Mouse (Mus musculus) skeletal muscle tissue, postnatal 0 days (tissue): ENCODE data around the gene Cyp2c23. TPM values are rescaled to one million over a fixed set of nuclear protein-coding genes. Genes with fewer than 3 reads are reported as not detected.

Source experiments
- polyA plus RNA-seq: library from polyadenylated mRNA; unstranded; fragments of >200 nt; fragmentation: Nextera tagmentation; extraction: Ambion mirVana; gene quantifications from 2 replicates; pipeline ENCODE4 v1.2.1, GENCODE M21; 2015

The Cyp2c23 gene
- polyA plus RNA-seq, result 0.32 and 0.42 TPM in 2 replicates

GRCm38 (mm10) chr19:44028972-44029371 lies at the start of gene Cyp2c23:
Gene Cyp2c23, minus strand, starts transcription at chr19:44029208.

GRCm38 (mm10) chr19:44069121-44069913 lies 40.3 kb upstream of the Cyp2c23 start, which contains the start of gene Erlin1:
Gene Erlin1, minus strand, starts transcription at chr19:44069785.

GRCm38 (mm10) chr19:43986069-43986794 lies 42.8 kb downstream of the Cyp2c23 start, which contains the start of gene Cpn1:
Gene Cpn1, minus strand, starts transcription at chr19:43986556.

Other genes starting within 250 kb of the Cyp2c23 start
- gene Abcc2, start 247.0 kb downstream of the Cyp2c23 start, polyA plus RNA-seq, result 0.04 and 0.16 TPM in 2 replicates
- 7.9 and 8.4 TPM in 2 replicates for gene Dnmbp, start 89.0 kb downstream of the Cyp2c23 start, polyA plus RNA-seq
- 0.11 TPM in 1 of 2 replicates, not detected in the other for gene Cpn1, start 42.7 kb downstream of the Cyp2c23 start, polyA plus RNA-seq
- 11.0 and 11.3 TPM in 2 replicates for gene Erlin1, start 40.6 kb upstream of the Cyp2c23 start, polyA plus RNA-seq
- gene Chuk, start 78.3 kb upstream of the Cyp2c23 start, polyA plus RNA-seq, result 13.5 and 18.1 TPM in 2 replicates
- 9.4 and 12.1 TPM in 2 replicates for gene Cwf19l1, start 106.7 kb upstream of the Cyp2c23 start, polyA plus RNA-seq
- gene Bloc1s2, start 117.2 kb upstream of the Cyp2c23 start, polyA plus RNA-seq, result 43.5 and 44.9 TPM in 2 replicates
- not detected in 2 replicates for gene Pkd2l1, start 163.2 kb upstream of the Cyp2c23 start, polyA plus RNA-seq
- gene Scd3, start 174.1 kb upstream of the Cyp2c23 start, polyA plus RNA-seq, result 0.05 TPM in 1 of 2 replicates, not detected in the other